ENCODE assay signal across 25 mouse cellular contexts in the genomic region with DNA sequence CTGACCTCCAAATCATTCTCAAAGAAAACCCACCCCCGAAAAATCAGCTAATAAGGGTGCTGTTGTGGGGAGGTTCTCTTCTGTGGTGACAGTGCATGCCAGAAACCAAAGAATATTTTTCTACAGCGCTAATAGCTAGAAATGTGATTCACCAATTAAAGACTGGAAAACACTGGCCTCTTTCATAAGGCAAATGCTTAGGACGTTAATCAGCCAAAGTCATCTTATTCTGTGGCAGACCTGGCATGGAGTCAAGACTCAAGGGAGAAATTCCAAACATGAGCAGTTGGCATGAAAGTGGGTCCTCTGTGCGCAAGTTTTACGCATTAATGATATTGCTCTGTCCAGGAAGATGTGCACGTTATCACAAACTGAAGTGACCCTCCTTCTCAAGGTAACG. TPM values are rescaled to one million over a fixed set of nuclear protein-coding genes. Genes with fewer than 3 reads are reported as not detected.
DNase-seq lines count a peak whose midpoint lies in the region; ATAC-seq and TF ChIP-seq lines count a peak whose summit lies in the region.
"Had no signal": no experiment of that assay in that cellular context is flagged by ENCODE, and none has a peak within 500 bp of the region (broad histone marks: within the 10 kb centered on the region; RNA-seq: fewer than 3 reads in every experiment).

No protein-coding gene starts in this region.

- no peak overlapping the region for H3K4me2 ChIP-seq in limb, embryonic 14.5 days (replicated peaks; ENCODE audit: low read depth, low read length, severe bottlenecking)
- H3K4me2 ChIP-seq: embryonic facial prominence, embryonic 13.5 days; liver, embryonic 12.5 days; lung, embryonic 14.5 days; neural tube, embryonic 13.5 days had no signal

- H3K4me1 ChIP-seq in limb, embryonic 14.5 days (ENCODE audit: control insufficient read depth, insufficient read depth, low read length), result no peaks in the 10 kb centered on the region
- no peaks in the 10 kb centered on the region for H3K4me1 ChIP-seq in limb, embryonic 10.5 days
- H3K4me1 ChIP-seq: embryonic facial prominence, embryonic 13.5 days; liver, embryonic 12.5 days; neural tube, embryonic 13.5 days had no signal

- H3K9me3 ChIP-seq in limb, embryonic 14.5 days (ENCODE audit: control insufficient read depth, low read length), result no peaks in the 10 kb centered on the region
- H3K9me3 ChIP-seq in limb, embryonic 10.5 days (replicated peaks), result no peaks in the 10 kb centered on the region
- H3K9me3 ChIP-seq: embryonic facial prominence, embryonic 13.5 days; liver, embryonic 12.5 days; neural tube, embryonic 13.5 days had no signal

- H3K27me3 ChIP-seq in limb, embryonic 14.5 days (ENCODE audit: control insufficient read depth, insufficient read depth, low read length), result no peaks in the 10 kb centered on the region
- H3K27me3 ChIP-seq in limb, embryonic 10.5 days (ENCODE audit: low read depth, poor library complexity, severe bottlenecking), result no peaks in the 10 kb centered on the region
- H3K27me3 ChIP-seq: embryonic facial prominence, embryonic 13.5 days; liver, embryonic 12.5 days; neural tube, embryonic 13.5 days had no signal

- ATAC-seq in limb, embryonic 14.5 days (ENCODE audit: low FRiP score, low read depth), result no peak
- ATAC-seq: activated CD4-positive, CD25-positive, alpha-beta regulatory T cell, adult 4 months; liver, embryonic 12.5 days had no signal

- peak; percentile 23 to 44 for DNase-seq in cerebellum, postnatal 14 days
- DNase-seq in cerebellum, adult 9-11 months, result no peak
- DNase-seq in limb, embryonic 14.5 days (ENCODE audit: low spot score), result peak; percentile 21
- no peak for DNase-seq in limb, embryonic 10.5 days (ENCODE audit: low spot score)
- peak; percentile 91 for DNase-seq in NIH3T3 (ENCODE audit: low read depth)
- DNase-seq in gonadal fat pad, adult 2 months (ENCODE audit: low read depth), result peak; percentile 50
- DNase-seq in embryo, embryonic 10 days (ENCODE audit: low spot score), result no peak
- DNase-seq in right cerebral cortex, postnatal 25 days, result no peak
- DNase-seq: adrenal gland, postnatal 36 days; cerebellum, adult 2 months; gastrocnemius, postnatal 10 days; heart, adult 18-20 months; heart, postnatal 36 days; kidney, adult 11 months; kidney, postnatal 10 days; layer of hippocampus, postnatal 36 days; lung, embryonic 14.5 days; lung, postnatal 36 days; spleen, adult 18-20 months; thymus, postnatal 25 days had no signal

- no peak overlapping the region for H3K4me3 ChIP-seq in limb, embryonic 14.5 days (replicated peaks; ENCODE audit: low read length)
- H3K4me3 ChIP-seq in limb, embryonic 10.5 days, result no peak overlapping the region
- H3K4me3 ChIP-seq: embryonic facial prominence, embryonic 13.5 days; layer of hippocampus, adult 2 months; liver, embryonic 12.5 days; neural tube, embryonic 13.5 days had no signal

- TF ChIP-seq POLR2A in limb, embryonic 14.5 days (IDR thresholded peaks at IDR 0.05; ENCODE audit: borderline replicate concordance, extremely low read depth, insufficient read depth, insufficient read length), result no peak

- 83% methylated on average over 7 of the region's 7 CpGs for WGBS in limb, embryonic 14.5 days
- 94% methylated on average over 7 of the region's 7 CpGs for WGBS in limb, embryonic 10.5 days

- no peak overlapping the region for H3K9ac ChIP-seq in limb, embryonic 14.5 days (ENCODE audit: low read depth, low read length, severe bottlenecking)
- H3K9ac ChIP-seq: embryonic facial prominence, embryonic 13.5 days; liver, embryonic 12.5 days; lung, embryonic 14.5 days; neural tube, embryonic 13.5 days had no signal

- H3K27ac ChIP-seq in limb, embryonic 14.5 days (replicated peaks; ENCODE audit: low read depth, low read length), result no peak overlapping the region
- no peak overlapping the region for H3K27ac ChIP-seq in limb, embryonic 10.5 days
- H3K27ac ChIP-seq: embryonic facial prominence, embryonic 13.5 days; layer of hippocampus, adult 2 months; liver, embryonic 12.5 days; neural tube, embryonic 13.5 days had no signal

- no peaks in the 10 kb centered on the region for H3K36me3 ChIP-seq in limb, embryonic 14.5 days (ENCODE audit: control insufficient read depth, insufficient read depth, low read length)
- H3K36me3 ChIP-seq in limb, embryonic 10.5 days, result no peaks in the 10 kb centered on the region
- H3K36me3 ChIP-seq: embryonic facial prominence, embryonic 13.5 days; liver, embryonic 12.5 days; neural tube, embryonic 13.5 days had no signal

RNA-seq across cellular contexts. Expression of a gene that starts 21.0 kb away (rescaled TPM):
- 1.1 and 1.3 TPM in 2 replicates for polyA plus RNA-seq in limb, embryonic 14.5 days (2012; rRNA removed)
- 1.3 and 2.1 TPM in 2 replicates for polyA plus RNA-seq in limb, embryonic 14.5 days (2014; fragmentation: Nextera tagmentation; extraction: Ambion mirVana)
- 0.06 and 0.08 TPM in 2 replicates for polyA plus RNA-seq in limb, embryonic 10.5 days (2016; fragmentation: Nextera tagmentation; extraction: Ambion mirVana)
- 3.0 and 3.1 TPM in 2 replicates for polyA plus RNA-seq in gonadal fat pad, adult 2 months (2012; rRNA removed)

Comparison
In these comparisons a context has a peak if more than half of its experiments do, and no peak if none do; other contexts are left out.
1. DNase-seq: peak in cerebellum, postnatal 14 days (2 of 2), limb, embryonic 14.5 days (single experiment), NIH3T3 (single experiment) and gonadal fat pad, adult 2 months (single experiment); none in cerebellum, adult 9-11 months (single experiment), limb, embryonic 10.5 days (single experiment), embryo, embryonic 10 days (single experiment) and right cerebral cortex, postnatal 25 days (single experiment).